Mouse (Mus musculus) midbrain, postnatal 0 days (tissue): ENCODE measurements around the gene Tnfrsf21. TPM values are rescaled to one million over a fixed set of nuclear protein-coding genes. Genes with fewer than 3 reads are reported as not detected.

Source experiments
- ATAC-seq: fragments of 200-750 bp; cut with Nextera tagmentation; 2 replicates; pipeline ENCODE4 v1.8.0; 2017; ENCODE audit warnings: moderate number of reproducible peaks, mild to moderate bottlenecking, moderate TSS enrichment, moderate library complexity; ENCODE audit not compliant: low FRiP score
- DNase-seq: peaks from one replicate; pipeline ENCODE4 v3.0.0-alpha.2; 2015; ENCODE audit warnings: low spot score
- H3K27ac ChIP-seq: fragments of 300-500 bp; sonication (generic); 2 replicates; pipeline ENCODE4 v1.5.1; 2014; ENCODE audit warnings: low read depth, mild to moderate bottlenecking, low read length, mixed read lengths
- H3K27me3 ChIP-seq: fragments of 300-500 bp; sonication (generic); 2 replicates; pipeline ENCODE4 v1.6.1; 2014; ENCODE audit warnings: low read length, control low read depth, mixed read lengths; ENCODE audit not compliant: insufficient read depth
- H3K36me3 ChIP-seq: fragments of 300-500 bp; sonication (generic); 2 replicates; pipeline ENCODE4 v1.6.1; 2014; ENCODE audit warnings: low read length, control low read depth, mixed read lengths; ENCODE audit not compliant: insufficient read depth
- H3K4me1 ChIP-seq: fragments of 300-500 bp; sonication (generic); 2 replicates; pipeline ENCODE4 v1.6.1; 2014; ENCODE audit warnings: mild to moderate bottlenecking, control low read depth, antibody characterized with exemption, low read length, mixed read lengths; ENCODE audit not compliant: insufficient read depth
- H3K4me2 ChIP-seq: fragments of 300-500 bp; sonication (generic); 2 replicates; pipeline ENCODE4 v1.6.1; 2014; ENCODE audit warnings: low read depth, mild to moderate bottlenecking, low read length, mixed read lengths; ENCODE audit not compliant: poor library complexity, severe bottlenecking
- H3K4me3 ChIP-seq: fragments of 300-500 bp; sonication (generic); 2 replicates; pipeline ENCODE4 v1.5.1; 2014; ENCODE audit warnings: low read depth, mild to moderate bottlenecking, low read length, moderate library complexity
- H3K9ac ChIP-seq: fragments of 300-500 bp; sonication (generic); replicated peaks from 2 replicates; pipeline ENCODE4 v1.6.1; 2014; ENCODE audit warnings: mild to moderate bottlenecking, low read length, moderate library complexity, mixed read lengths; ENCODE audit not compliant: poor library complexity, severe bottlenecking
- H3K9me3 ChIP-seq: fragments of 300-500 bp; sonication (generic); 2 replicates; pipeline ENCODE4 v1.6.1; 2016; ENCODE audit warnings: low read length, control low read depth
- CTCF ChIP-seq: IDR thresholded peaks from 2 replicates; pipeline ENCODE4 v1.5.1; 2016; ENCODE audit warnings: antibody characterized with exemption, mild to moderate bottlenecking
- WGBS: fragments of 180-500 bp; shearing (Covaris S2); extraction: QIAGEN DNeasy Blood & Tissue Kit; methylation state at CpG from one replicate; pipeline ENCODE4 v1.1.7; 2014; 5-methylcytosine and 5-hydroxymethylcytosine counted together
- polyA plus RNA-seq: library from polyadenylated mRNA; unstranded; fragments of >200 nt; fragmentation: Nextera tagmentation; extraction: Ambion mirVana; gene quantifications from 2 replicates; pipeline ENCODE4 v1.2.1, GENCODE M21; 2015
- total RNA-seq: library from RNA; depleted of rRNA; stranded (reverse); fragments of >200 nt; gene quantifications from 2 replicates; pipeline ENCODE4 v1.2.3, GENCODE M21; 2014

The Tnfrsf21 gene
- total and polyA plus RNA-seq, 2 experiments from 2014 or later, result 74.5 to 110 TPM

DNA sequence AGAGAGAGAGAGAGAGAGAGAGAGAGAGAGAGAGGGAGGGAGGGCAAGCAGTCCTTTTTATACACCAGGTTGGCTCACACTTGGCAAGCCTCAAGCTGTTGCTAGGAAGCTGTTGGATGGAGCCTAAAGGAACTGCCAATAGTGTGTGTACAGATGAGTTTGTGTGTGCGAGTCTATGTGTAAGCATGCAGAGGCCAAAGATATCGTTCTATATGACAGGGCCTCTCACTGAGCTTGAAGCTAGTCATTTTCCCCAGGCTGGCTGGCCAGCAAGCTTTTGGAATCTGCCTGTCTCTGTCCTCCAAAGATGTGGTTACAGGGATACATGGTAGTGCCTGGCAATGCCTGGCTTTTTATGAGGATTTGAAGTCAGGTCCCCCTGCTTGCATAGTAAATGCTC, 104.7 kb downstream of the Tnfrsf21 start:
- 80% methylated on average over 2 of the region's 2 CpGs for WGBS

GRCm38 (mm10) chr17:43128305-43128704, 112.0 kb downstream of the Tnfrsf21 start:
- Histone ChIP-seq H3K27ac (no peak overlapping the region), H3K4me1 (no peaks in the 10 kb centered on the region), H3K27me3 (no peaks in the 10 kb centered on the region), H3K4me3 (no peak overlapping the region), H3K9me3 (no peaks in the 10 kb centered on the region), H3K36me3 (no peaks in the 10 kb centered on the region), H3K9ac (no peak overlapping the region), H3K4me2 (no peak overlapping the region)
- 90% methylated on average over 3 of the region's 3 CpGs for WGBS
- ATAC-seq (no peak), DNase-seq (no peak)
- TF ChIP-seq CTCF, result no peak

More for the DNA sequence above, 104.7 kb downstream of the Tnfrsf21 start:
- Histone ChIP-seq H3K4me1 (no peaks in the 10 kb centered on the region), H3K36me3 (no peaks in the 10 kb centered on the region), H3K27ac (no peak overlapping the region), H3K4me2 (no peak overlapping the region), H3K9ac (no peak overlapping the region), H3K27me3 (no peaks in the 10 kb centered on the region), H3K4me3 (no peak overlapping the region), H3K9me3 (no peaks in the 10 kb centered on the region)
- DNase-seq (no peak), ATAC-seq (no peak)
- TF ChIP-seq CTCF, result no peak

DNA sequence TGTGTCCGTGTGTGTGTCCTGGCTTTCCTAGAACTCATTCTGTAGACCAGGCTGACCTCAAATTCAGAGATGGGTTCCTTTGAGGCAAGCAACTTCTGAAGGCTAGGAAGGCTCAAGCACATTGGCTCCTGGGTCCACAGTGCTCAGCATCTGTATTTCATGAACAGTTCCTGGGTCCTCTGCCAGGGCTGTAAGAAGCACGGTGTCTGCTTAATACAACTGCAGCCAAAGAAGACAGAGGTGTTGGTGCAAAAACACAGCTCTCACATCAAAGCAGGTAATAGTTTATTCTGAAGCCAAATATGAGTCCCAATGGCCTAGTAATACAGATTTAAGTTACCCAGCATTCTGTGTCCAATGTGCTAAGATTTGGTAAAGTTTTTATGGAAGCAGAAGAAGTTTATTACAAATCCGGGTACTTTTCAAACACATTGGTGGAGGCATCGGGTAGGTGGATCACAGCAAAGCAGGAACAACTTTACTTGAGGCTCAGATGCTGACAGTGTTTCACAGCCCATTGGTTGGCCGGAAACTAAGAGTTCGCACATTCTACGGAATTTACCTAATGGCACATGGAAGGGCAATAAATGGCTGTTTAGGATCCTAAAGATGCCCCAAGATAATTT, 112.7 kb downstream of the Tnfrsf21 start:
- 92% methylated on average over 7 of the region's 7 CpGs for WGBS
- Histone ChIP-seq H3K27me3 (no peaks in the 10 kb centered on the region), H3K4me1 (no peaks in the 10 kb centered on the region), H3K4me3 (no peak overlapping the region), H3K9me3 (no peaks in the 10 kb centered on the region), H3K9ac (no peak overlapping the region), H3K4me2 (no peak overlapping the region), H3K27ac (no peak overlapping the region), H3K36me3 (no peaks in the 10 kb centered on the region)
- ATAC-seq, result no peak
- no peak for TF ChIP-seq CTCF
- DNase-seq, result no peak

- H3K4me1 ChIP-seq, result no peaks in the 10 kb centered on the region
- WGBS, result 81% methylated on average over 3 of the region's 3 CpGs
- H3K4me2 ChIP-seq, result no peak overlapping the region
- no peak overlapping the region for H3K27ac ChIP-seq
- ATAC-seq, result no peak
- H3K36me3 ChIP-seq, result no peaks in the 10 kb centered on the region
- no peak for DNase-seq
- H3K9ac ChIP-seq, result no peak overlapping the region
- TF ChIP-seq CTCF, result no peak
- H3K27me3 ChIP-seq, result no peaks in the 10 kb centered on the region
- no peak overlapping the region for H3K4me3 ChIP-seq
- no peaks in the 10 kb centered on the region for H3K9me3 ChIP-seq
Measured at GRCm38 (mm10) chr17:43130115-43130869, 113.9 kb downstream of the Tnfrsf21 start.

GRCm38 (mm10) chr17:43130870-43131264, 114.5 kb downstream of the Tnfrsf21 start:
- no peak overlapping the region for H3K4me2 ChIP-seq
- no peak for TF ChIP-seq CTCF

DNA sequence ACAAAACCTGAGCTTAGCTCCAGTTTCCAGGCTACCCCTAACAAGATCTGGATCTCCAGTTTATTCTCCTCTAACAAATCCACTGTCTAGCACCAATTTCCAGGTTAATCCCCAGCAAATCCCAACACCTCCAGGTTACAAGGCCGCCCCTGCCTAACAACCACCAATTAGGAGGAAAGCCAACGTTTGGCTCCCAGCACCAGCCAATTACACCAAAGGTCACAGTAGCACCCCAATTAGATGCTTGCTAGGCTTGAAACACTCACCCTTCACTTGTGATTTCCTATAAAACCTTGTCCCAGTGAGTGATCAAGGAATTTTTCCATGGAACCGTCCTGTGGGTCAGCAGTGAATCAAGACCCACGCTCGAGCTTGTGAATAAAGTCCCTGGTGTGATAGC, 116.1 kb downstream of the Tnfrsf21 start:
- WGBS, result 87% methylated on average over 5 of the region's 5 CpGs
- Histone ChIP-seq H3K9me3 (no peaks in the 10 kb centered on the region), H3K4me1 (peaks cover 2% of the 10 kb centered on the region; the same call in 1 of the 2 replicates), H3K27me3 (no peaks in the 10 kb centered on the region), H3K27ac (no peak overlapping the region), H3K36me3 (no peaks in the 10 kb centered on the region), H3K4me2 (no peak overlapping the region), H3K4me3 (no peak overlapping the region), H3K9ac (no peak overlapping the region)
- ATAC-seq, result no peak
- TF ChIP-seq CTCF, result no peak
- no peak for DNase-seq

More at GRCm38 (mm10) chr17:43130870-43131264, 114.5 kb downstream of the Tnfrsf21 start:
- Histone ChIP-seq H3K27me3 (no peaks in the 10 kb centered on the region), H3K9ac (no peak overlapping the region), H3K36me3 (no peaks in the 10 kb centered on the region), H3K27ac (no peak overlapping the region), H3K9me3 (no peaks in the 10 kb centered on the region), H3K4me1 (peaks cover under 1% of the 10 kb centered on the region; the same call in 1 of the 2 replicates), H3K4me3 (no peak overlapping the region)
- no peak for ATAC-seq
- DNase-seq, result no peak
